Mouse (Mus musculus) ES-E14 (cell line): ENCODE data around the gene Gpr183.

Experiments used
- HCFC1 ChIP-seq: IDR thresholded peaks from 2 replicates; pipeline ENCODE4 v1.6.1; 2012; ENCODE audit warnings: low read length, inconsistent platforms, borderline replicate concordance; ENCODE audit not compliant: insufficient read depth
- MAFK ChIP-seq: IDR thresholded peaks from 2 replicates; pipeline ENCODE4 v1.6.1; 2014; ENCODE audit warnings: mild to moderate bottlenecking, low read depth, low read length, inconsistent platforms; ENCODE audit not compliant: insufficient read depth
- ZC3H11A ChIP-seq: IDR thresholded peaks from 2 replicates; pipeline ENCODE4 v1.6.1; 2012; ENCODE audit warnings: low read depth, mild to moderate bottlenecking, inconsistent platforms, low read length, borderline replicate concordance
- ZNF384 ChIP-seq: IDR thresholded peaks from 2 replicates; pipeline ENCODE4 v1.6.1; 2012; ENCODE audit warnings: low read depth, low read length, inconsistent platforms

DNA sequence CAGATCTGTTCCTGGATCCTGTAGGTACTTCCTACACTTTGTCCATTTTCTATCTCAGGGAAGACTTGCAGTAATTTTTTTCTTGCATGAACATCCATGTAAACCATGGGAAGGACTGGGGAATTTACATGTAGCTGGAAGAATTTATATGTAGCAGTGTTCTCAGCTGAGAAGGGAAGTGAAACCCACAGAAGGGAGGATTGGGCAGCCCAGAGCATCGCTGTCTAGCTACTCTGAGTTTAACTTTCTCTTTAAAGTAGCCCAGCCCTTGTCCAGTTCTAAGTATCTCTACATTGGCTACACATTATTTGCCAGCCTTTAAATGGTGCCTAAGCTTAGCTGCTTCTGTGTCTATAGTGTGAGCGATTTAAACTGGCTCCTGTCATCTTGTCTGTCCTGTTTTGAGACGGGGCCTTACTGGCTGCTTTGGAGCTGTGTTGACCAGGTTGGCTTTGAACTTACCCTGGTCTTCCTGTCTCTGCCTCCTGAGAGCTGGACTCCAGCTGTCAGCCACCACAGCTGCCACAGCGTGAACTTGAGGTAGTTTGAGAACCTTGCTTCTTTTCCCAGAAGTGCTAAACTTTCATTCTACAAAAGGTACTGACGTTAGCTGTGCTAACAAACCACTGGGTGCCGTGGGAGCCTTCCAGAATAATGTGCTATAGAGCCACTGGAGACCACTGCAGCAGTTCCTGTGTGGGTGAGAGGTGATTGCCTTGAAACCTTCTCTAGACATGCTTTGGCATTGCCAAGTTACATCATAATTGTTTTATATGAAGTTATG, 48.5 kb downstream of the Gpr183 start:
- TF ChIP-seq HCFC1, result no peak
- no peak for TF ChIP-seq MAFK
- no peak for TF ChIP-seq ZNF384
- TF ChIP-seq ZC3H11A, result no peak
